In genomic region chr12:73500689-73501326, GRCm38 (mm10) we compare ENCODE assay signal across 11 mouse cellular contexts. TPM values are rescaled to one million over a fixed set of nuclear protein-coding genes. Genes with fewer than 3 reads are reported as not detected.
DNase-seq lines count a peak whose midpoint lies in the region; ATAC-seq lines count a peak whose summit lies in the region.
"Had no signal": no experiment of that assay in that cellular context is flagged by ENCODE, and none has a peak within 500 bp of the region (broad histone marks: within the 10 kb centered on the region; RNA-seq: fewer than 3 reads in every experiment).

No protein-coding gene starts in this region.

- no peaks in the 10 kb centered on the region for H3K9me3 ChIP-seq in kidney, embryonic 15.5 days (replicated peaks)
- H3K9me3 ChIP-seq: midbrain, embryonic 12.5 days had no signal

- H3K27ac ChIP-seq in kidney, embryonic 15.5 days = 0 out of 2 replicates have a peak overlapping the region, but pooled peaks have one; percentile 39
- H3K27ac ChIP-seq: midbrain, embryonic 12.5 days had no signal

- no peak overlapping the region for H3K9ac ChIP-seq in kidney, embryonic 15.5 days
- H3K9ac ChIP-seq: midbrain, embryonic 12.5 days had no signal

- 14% methylated on average over 5 of the region's 5 CpGs for WGBS in kidney, embryonic 15.5 days

- no peak overlapping the region for H3K4me3 ChIP-seq in kidney, embryonic 15.5 days (replicated peaks)
- H3K4me3 ChIP-seq: erythroblast, embryonic 14.5 days; midbrain, embryonic 12.5 days had no signal

- H3K4me2 ChIP-seq in kidney, embryonic 15.5 days = no peak overlapping the region
- H3K4me2 ChIP-seq: midbrain, embryonic 12.5 days had no signal

- H3K36me3 ChIP-seq in kidney, embryonic 15.5 days = no peaks in the 10 kb centered on the region
- H3K36me3 ChIP-seq: midbrain, embryonic 12.5 days had no signal

- H3K4me1 ChIP-seq in kidney, embryonic 15.5 days = peaks cover 11% of the 10 kb centered on the region
- H3K4me1 ChIP-seq: midbrain, embryonic 12.5 days had no signal

- DNase-seq in frontal cortex, postnatal 36 days (ENCODE audit: low spot score in 2 of 2) = peak; percentile 19 to 41
- DNase-seq in frontal cortex, postnatal 14 days (ENCODE audit: low spot score in 2 of 2) = no peak
- DNase-seq in kidney, postnatal 25 days = no peak
- peak; percentile 12 to 15 for DNase-seq in right cerebral cortex, adult 2 months (ENCODE audit: low spot score in 2 of 2)
- DNase-seq in right cerebral cortex, postnatal 25 days = no peak
- DNase-seq in layer of hippocampus, adult 8-10 months (ENCODE audit: low spot score in 2 of 2) = no peak
- no peak for DNase-seq in layer of hippocampus, adult 9-11 months
- DNase-seq: heart, postnatal 36 days had no signal

- peak; percentile 80 for ATAC-seq in kidney, embryonic 15.5 days (replicated peaks; ENCODE audit: low FRiP score)

- no peaks in the 10 kb centered on the region for H3K27me3 ChIP-seq in kidney, embryonic 15.5 days
- H3K27me3 ChIP-seq: midbrain, embryonic 12.5 days had no signal

RNA-seq across cellular contexts. Expression of gene Tmem30b, which starts 45.4 kb away (rescaled TPM):
- polyA plus RNA-seq in kidney, embryonic 15.5 days (2015; fragmentation: Nextera tagmentation; extraction: Ambion mirVana) = 9.8 and 11.6 TPM in 2 replicates
- under 1 TPM in 1 of 4 experiments, not detected in 3; 0.11 TPM for total RNA-seq in layer of hippocampus, adult 8-10 months (2022)
- polyA plus RNA-seq: erythroblast, embryonic 14.5 days had no signal

Comparison
In these comparisons a context has a peak if more than half of its experiments do, and no peak if none do; other contexts are left out.
1. DNase-seq: peak in frontal cortex, postnatal 36 days (2 of 2) and right cerebral cortex, adult 2 months (2 of 2); none in frontal cortex, postnatal 14 days (0 of 2), kidney, postnatal 25 days (0 of 2), right cerebral cortex, postnatal 25 days (single experiment), layer of hippocampus, adult 8-10 months (0 of 2) and layer of hippocampus, adult 9-11 months (single experiment).